Mouse (Mus musculus): ENCODE measurements around the gene Mapk7. TPM values are rescaled to one million over a fixed set of nuclear protein-coding genes. Genes with fewer than 3 reads are reported as not detected.
A peak's percentile ranks its signal among the peaks of the same experiment; 100 is the strongest.

Gene Mapk7
- 10 to 100 TPM; 41.2 to 41.8 TPM for total RNA-seq (2021)

DNA sequence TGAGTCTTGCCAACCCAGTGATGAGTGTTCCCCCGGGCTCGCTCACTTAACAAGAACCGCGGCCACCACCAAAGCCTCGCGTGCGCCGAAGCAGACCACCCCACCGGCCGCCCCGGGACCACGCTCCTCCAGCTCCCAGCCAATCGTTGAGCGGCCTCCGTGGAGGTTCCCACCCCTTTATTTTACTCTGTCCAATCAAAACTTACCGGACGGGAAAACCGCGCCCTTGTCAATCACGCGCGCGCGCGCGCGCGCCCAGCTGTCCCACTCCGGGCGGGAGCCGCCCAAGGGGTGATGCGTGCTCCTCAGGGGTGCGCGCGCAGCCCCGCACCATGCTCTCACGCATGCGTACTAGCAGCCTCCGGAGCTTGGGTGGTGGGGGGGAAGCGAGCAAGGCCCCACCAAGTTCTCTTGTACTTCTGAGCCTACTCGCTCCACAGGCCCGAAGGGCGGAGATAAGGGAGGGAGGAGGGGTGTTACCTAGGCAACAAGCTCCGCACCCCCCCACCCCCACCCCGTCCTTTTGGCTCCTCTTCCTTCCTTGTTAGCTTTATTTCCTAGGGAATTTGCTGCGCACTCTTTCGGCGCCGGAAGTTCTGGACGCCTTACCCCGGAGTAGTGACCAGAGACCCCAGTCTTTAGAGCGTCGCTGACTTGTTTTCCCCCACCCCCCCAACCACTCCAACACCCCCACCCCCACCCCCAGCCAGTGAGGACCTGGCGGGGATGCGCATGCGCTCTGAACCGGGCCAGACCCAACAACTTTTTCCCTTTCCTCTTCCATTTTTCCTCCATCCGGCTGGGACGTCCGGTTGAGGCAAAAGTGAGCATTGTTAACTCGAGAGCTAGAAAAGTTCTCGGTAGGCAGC lies at the start of gene Mapk7:
Gene Mapk7 (minus strand): TSS at position 278 of the 869 bp plus-strand sequence.
- DNase-seq (ENCODE audit: extremely low spot score in 1 of 2, low spot score in 2 of 2) = peak; percentile 96 to 98
- intact Hi-C loops (cut with DNase I) = loop anchor here (5.0 kb wide), 1 partner anchor 42 kb away; the partner anchor contains the start of gene Rnf112

DNA sequence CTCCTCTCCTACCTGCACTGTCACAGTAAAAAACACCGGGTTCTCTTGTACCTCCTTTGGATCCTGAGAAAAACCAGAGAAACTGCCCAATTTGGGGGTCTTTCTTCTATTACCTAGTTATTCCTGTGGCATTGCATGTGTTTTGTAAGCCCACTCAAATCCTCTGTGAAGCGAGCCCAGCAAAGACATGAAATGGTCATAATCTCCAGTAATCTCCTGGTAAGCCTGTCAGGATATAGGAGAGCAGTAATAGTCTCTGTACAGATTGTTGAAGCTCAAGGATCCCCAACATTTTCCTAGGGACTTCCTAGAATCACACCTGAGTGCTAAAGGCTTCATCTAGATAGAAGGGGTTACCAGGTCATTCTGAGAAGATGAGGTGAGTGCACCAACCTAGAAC lies 46.9 kb upstream of the Mapk7 start:
- intact Hi-C loops (cut with DNase I) = no loop called here
- no peak for DNase-seq (ENCODE audit: extremely low spot score in 1 of 2, low spot score in 2 of 2)

DNA sequence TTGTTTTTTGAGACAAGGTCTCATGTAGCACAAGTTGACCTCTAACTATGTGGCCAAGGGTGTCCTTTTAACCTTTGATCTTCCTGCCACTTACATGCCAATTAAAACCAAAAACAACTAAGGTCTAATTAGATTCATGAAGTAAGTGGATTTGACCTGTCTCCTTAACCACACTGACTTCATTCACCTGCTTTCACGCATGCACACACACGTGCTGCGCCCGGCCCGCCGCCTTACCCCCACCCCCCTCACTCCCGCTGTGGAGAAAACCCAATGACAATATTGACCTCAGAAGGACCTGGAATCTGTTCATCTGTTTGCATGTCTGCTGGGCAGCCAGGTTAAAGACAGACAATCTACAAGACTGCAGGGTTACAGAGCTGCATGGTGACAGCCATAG lies 46.4 kb upstream of the Mapk7 start:
- no peak for DNase-seq (ENCODE audit: extremely low spot score in 1 of 2, low spot score in 2 of 2)
- intact Hi-C loops (cut with DNase I) = no loop called here

DNA sequence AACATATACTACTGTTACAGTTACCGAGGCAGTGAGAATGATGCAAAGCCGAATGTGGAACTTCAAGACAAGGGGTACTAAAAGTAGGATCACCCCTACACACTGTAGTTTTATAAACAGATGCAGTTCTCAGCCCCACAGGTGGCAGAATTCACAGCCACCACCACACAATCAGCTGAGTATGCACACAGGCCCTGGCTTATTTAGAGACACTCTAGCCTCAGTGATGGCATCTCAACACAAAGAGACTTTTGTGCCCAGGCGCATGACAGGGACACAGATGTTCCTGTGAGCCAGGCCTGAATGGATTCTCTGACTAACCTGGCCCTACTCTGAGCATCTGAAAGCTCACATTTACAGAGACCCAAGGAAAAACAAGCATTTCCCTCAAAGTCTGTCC lies 43.2 kb upstream of the Mapk7 start:
- DNase-seq (ENCODE audit: extremely low spot score in 1 of 2, low spot score in 2 of 2) = peak in 1 of 2 experiments; percentile 48
- intact Hi-C loops (cut with DNase I) = no loop called here

DNA sequence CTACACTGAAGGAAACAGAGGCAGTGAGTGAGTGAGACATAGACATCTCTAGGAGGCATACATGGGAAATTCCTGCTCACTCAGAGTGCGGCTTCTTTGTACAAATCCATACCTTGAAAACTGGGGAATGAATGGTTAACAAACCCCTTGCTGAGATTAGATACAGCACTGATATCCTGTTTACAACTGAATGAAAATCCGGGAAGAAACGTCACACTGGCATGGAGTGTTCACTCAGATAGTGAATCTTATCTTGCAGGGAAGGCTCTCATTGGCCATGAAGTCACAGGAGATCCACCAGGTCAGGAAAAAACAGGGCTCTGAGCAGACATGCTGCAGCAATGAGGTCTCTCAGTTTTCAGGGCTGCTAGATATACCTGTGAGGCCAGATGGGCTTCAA lies 42.7 kb upstream of the Mapk7 start:
- DNase-seq (ENCODE audit: extremely low spot score in 1 of 2, low spot score in 2 of 2) = no peak
- intact Hi-C loops (cut with DNase I) = no loop called here

DNA sequence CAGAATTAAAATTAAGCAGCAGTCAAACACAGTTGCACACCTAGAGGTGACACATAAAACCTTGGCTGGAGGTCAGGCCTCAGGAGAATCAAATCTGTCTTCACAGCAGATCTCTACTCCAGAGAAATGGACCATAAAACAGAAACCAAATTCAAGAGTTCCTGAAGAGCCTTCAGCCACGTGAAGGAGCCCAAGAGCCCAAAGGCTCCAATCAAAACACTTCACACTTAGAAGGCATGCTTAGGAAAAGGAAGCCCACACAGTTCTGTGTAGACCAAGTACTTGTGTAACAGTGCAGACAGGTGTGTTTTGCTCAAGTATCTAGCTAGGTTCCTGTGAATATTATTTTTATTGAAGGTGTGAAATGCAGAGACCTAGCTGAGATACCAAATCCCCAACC lies 41.3 kb upstream of the Mapk7 start:
- intact Hi-C loops (cut with DNase I) = no loop called here
- no peak for DNase-seq (ENCODE audit: extremely low spot score in 1 of 2, low spot score in 2 of 2)

DNA sequence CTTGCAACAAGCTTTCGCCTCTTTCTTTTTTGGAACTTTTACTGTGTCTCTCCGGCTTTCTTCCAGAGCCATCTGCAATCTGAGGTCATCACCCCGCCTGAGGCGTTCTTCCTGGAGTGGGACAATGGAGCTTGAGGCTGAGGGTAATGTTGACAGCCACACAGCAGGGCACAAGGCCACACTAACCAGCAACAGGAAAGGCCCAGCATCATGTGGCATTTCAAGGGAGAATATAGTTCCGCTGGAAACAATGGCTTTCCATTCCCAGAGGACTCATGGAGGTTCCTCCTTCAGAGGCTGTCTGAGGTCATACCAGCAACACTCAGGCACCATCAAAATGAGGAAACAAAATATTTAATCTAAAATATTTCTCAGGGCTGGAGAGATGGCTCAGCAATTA lies 39.4 kb upstream of the Mapk7 start:
- intact Hi-C loops (cut with DNase I) = no loop called here

DNA sequence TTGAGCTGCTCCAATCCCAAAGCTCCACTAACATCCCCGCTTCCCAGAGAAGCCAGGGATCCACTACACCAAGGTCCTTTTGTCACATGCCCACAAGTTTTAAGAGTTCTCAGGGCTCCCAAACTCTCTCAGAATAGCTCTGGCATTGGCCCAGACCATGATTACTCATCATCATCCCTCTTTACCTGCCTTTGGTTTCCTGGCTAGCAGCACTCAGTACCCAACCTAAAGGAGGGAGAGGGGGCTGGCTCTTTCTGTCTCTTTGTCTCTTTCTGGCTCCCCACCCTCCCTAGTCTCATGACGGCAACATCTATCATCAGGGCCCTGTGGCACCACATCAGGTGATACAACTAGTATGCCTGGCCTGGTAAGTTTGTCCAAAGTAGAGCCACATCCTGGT lies 38.6 kb upstream of the Mapk7 start:
- no peak for DNase-seq (ENCODE audit: extremely low spot score in 1 of 2, low spot score in 2 of 2)
- intact Hi-C loops (cut with DNase I) = no loop called here

More for the DNA sequence above, 39.4 kb upstream of the Mapk7 start:
- peak in 1 of 2 experiments; percentile 82 for DNase-seq (ENCODE audit: extremely low spot score in 1 of 2, low spot score in 2 of 2)

DNA sequence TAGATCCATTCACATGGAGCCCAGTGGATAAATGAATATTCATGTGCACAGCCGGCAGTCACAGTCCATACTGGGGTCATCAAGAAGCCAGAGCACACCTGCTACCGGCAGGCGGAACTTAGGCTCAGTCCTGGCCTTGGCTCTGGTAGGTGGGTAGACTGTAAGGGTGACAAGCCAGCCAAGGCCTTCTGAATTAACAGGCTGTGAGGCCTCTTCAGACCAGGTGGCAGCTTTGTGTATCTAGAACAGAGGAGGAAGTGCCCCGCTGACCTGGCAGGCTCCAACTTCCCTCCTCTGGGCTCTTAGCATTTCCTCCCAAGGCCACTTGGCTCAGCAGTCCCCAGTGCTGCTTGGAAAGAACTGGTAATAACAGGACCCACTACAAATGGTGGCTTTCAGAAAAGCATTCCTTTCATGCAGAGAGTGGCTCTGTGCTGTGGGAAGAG lies 35.1 kb upstream of the Mapk7 start:
- peak; percentile 58 to 81 for DNase-seq (ENCODE audit: extremely low spot score in 1 of 2, low spot score in 2 of 2)
- intact Hi-C loops (cut with DNase I) = loop anchor here (2.0 kb wide), 1 partner anchor 50 kb away; the partner anchor contains the start of gene Epn2

DNA sequence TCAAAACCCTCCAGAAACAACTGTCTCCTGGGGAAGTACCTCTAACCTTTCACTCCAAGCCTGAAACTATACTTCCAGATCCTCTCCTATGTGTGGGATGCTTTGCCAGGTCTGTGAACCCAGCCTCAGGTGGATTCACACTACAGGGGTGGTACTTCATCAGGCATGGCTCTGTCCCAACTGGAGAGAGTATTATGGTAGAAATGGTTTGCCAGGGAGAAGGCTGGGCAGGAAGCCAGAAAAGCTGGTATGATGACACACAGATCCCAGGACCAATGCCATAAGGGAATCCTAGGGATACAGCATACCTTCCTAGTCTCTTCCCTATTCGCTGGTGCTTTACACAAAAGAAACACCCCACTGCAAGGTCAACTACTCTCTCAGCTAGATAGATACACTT lies 32.7 kb upstream of the Mapk7 start:
- intact Hi-C loops (cut with DNase I) = no loop called here
- DNase-seq (ENCODE audit: extremely low spot score in 1 of 2, low spot score in 2 of 2) = no peak

DNA sequence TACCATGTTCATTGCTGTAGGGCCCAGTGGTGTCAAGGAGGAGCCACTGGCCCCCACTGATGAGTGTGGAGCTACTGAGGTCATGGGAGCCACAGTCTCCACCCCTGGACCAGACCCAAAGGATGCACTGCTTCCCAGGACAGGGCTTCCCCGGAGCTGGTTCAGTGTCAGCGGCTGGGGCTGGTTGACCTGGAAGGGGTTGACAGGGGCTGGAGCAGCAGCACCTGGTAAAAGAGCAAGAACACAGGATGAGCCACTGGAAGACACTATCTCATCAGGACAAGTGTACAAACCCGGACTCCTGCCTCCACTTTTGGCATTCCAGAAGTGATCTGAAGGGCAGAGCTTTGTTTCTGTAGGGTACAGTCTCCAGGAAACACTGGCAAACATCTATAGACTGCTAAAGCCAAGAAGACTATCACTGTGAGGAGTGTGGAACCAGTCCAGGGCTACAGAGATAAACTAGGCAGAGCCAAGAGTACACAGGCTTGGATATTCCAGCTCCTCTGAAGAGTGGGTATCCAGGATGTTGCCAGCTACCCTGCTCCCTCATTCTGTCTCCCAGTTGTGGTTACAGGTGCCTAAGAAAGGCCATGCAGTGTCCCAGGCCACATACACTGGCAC lies 25.4 kb upstream of the Mapk7 start:
- no peak for DNase-seq (ENCODE audit: extremely low spot score in 1 of 2, low spot score in 2 of 2)
- intact Hi-C loops (cut with DNase I) = no loop called here

DNA sequence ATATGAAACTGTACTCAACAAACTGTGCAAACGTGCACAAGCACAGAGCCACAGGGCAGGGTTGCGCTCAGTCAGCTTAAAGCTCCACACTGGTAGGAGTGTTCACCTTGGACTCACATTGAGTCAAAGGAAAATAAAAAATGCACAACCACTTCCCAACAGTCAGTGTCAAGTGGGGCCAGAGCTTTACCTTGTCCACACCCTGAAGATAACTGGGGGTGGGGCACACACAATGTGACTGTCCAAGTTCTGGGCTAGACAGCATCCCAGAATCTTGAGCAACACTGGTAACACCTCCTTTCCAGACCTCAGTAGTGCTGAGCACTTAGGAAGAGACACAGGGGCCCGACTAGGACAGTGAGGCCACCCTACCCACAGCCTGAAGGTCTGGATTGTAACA lies 24.7 kb upstream of the Mapk7 start:
- intact Hi-C loops (cut with DNase I) = no loop called here
- no peak for DNase-seq (ENCODE audit: extremely low spot score in 1 of 2, low spot score in 2 of 2)

DNA sequence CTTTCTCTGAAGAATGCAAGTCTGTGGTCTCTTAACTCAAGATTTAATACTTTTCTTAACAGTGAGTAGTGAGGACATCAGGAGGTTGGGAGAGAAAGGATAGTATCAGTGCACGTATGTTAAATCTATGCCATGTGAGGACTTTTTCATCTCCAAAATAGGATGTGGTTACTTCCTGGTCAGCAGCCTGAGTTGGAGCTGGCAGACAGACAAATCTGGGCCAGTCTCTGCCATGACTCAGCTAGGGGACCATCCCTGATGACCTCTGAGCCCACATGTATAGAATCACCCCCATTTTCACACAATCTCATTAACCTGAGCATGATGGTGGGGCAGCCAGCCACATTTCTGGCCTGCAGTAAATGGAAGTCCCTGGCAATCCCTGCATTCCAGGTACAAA lies 23.8 kb upstream of the Mapk7 start:
- intact Hi-C loops (cut with DNase I) = no loop called here

DNA sequence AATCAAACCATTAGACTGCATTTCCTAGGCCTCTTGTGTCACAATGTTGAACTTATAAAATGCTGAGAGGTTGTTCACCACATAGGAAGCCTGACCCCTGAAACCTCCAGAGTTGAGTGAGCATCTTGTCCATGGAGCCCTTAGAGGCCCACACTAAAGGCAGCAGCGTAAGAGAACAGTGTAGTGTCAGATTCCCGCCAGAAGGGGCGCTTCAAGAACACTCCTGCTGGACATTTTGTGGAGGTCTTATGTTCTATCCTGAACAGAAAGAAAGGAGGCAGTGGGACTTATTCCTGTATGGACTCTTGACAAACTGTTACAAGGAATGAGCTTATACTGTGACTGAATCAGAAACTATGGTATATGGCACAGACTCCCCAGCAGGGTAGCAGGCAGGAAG lies 20.7 kb upstream of the Mapk7 start:
- DNase-seq (ENCODE audit: extremely low spot score in 1 of 2, low spot score in 2 of 2) = no peak
- intact Hi-C loops (cut with DNase I) = loop anchor here (5.0 kb wide), 2 partner anchors 62 to 202 kb away; partner anchors contain the start of gene Epn2

More for the DNA sequence above, 23.8 kb upstream of the Mapk7 start:
- no peak for DNase-seq (ENCODE audit: extremely low spot score in 1 of 2, low spot score in 2 of 2)

DNA sequence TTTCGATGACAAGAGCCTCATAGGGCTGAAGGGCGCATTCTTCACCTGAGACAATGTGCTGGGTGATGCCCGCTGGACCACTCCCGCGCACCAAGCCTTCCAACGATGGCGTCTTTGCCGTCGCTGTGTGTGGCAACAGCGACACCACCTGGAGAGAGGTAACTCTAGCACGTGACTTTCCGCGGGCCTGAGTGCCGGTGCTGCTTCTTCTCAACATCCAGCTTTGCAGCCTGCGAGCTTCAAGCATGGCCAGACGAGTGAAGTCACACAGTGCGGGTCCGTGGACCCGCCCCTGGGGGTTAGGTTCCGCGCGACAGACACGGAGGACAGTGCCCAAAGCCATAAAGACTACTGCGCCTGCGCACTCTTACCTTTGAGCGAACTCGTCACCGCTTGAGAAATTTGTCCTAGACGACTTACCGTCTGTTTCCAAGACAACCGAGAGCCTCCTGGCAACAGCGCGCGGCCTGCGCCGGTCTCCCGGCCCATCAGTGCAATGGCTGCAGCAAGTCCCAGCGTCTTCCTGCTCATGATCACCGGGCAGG lies 10.6 kb upstream of the Mapk7 start, which contains the start of gene B9d1:
Gene B9d1 (plus strand): TSS at position 432 of the 545 bp plus-strand sequence.
- DNase-seq (ENCODE audit: extremely low spot score in 1 of 2, low spot score in 2 of 2) = peak; percentile 95 to 97
- intact Hi-C loops (cut with DNase I) = loop anchor here (5.0 to 10.0 kb wide), 3 partner anchors 87 to 320 kb away; no protein-coding TSS in a partner anchor

DNA sequence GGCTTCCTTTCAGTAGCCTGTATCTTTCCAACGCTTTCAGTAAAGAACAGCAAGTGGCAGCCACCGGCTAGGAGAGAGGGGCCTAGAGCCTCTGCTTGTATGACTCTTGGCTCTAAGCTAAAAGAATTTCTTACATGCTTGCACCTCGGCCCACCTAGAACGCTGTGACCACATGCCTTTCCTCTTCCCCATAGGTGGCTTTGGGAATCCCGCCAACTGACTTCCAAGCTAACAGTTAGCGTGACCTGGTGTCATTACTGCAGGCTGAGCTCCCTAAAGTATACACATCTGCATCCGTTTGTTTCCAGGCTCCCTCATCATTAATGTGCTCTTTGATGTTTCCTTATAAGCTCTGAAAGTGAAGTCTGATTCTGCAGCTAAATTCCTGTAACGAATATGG lies 9.7 kb upstream of the Mapk7 start:
- intact Hi-C loops (cut with DNase I) = loop anchor here (5.0 to 10.0 kb wide), 2 partner anchors 87 to 319 kb away; no protein-coding TSS in a partner anchor
- DNase-seq (ENCODE audit: extremely low spot score in 1 of 2, low spot score in 2 of 2) = no peak

DNA sequence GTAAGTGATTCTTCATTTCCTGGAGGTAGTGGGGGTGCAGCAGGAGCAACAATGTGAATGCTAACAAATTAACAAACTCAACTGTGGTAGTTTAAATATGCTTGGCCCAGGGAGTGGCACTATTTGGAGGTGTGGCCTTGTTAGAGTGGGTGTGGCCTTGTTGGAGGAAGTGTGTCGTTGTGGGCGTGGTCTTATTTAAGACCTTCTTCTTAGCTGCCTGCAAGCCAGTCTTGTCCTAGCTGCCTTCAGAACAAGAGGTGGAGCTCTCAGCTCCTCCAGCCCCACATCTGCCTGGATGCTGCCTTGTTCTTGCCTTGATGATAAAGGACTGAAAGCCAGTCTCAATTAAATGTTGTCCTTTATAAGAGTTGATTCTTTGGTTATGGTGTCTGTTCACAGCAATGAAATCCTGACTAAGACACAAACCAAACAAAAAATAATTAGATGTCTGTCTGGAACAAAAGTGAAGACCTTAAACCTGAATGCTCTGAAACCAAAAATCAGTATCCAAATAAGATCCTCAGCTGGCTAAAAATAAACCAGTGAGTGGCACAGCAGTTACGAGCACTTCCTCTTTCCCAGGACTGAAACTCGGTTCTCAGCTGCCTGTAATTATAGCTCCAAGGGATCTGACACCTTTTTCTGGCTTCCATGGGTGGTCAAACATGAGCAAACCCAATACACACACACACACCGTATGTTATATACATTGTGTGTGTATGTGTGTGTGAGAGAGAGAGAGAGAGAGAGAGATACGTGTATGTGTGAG lies 4.7 kb upstream of the Mapk7 start:
- no peak for DNase-seq (ENCODE audit: extremely low spot score in 1 of 2, low spot score in 2 of 2)
- intact Hi-C loops (cut with DNase I) = no loop called here

DNA sequence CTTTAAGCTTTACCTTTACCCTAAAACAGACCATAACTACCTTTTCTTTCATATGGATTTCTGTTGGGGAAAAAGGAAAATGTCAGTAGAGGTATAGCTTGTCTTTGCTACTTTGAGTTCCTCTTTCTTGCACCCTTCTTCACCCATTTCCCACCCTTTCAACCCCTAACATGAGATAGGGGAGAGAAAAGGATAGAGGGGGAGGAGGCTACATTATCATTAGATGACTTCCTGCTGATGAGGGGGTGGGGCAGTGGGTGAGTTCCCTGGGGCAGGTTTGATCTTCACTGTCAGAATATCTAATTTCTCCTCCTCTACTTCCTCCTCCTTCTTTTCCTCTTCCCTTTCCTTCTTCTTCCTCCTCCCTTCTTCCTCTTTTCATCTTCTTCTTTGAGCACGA lies 3.3 kb upstream of the Mapk7 start:
- no peak for DNase-seq (ENCODE audit: extremely low spot score in 1 of 2, low spot score in 2 of 2)
- intact Hi-C loops (cut with DNase I) = no loop called here

DNA sequence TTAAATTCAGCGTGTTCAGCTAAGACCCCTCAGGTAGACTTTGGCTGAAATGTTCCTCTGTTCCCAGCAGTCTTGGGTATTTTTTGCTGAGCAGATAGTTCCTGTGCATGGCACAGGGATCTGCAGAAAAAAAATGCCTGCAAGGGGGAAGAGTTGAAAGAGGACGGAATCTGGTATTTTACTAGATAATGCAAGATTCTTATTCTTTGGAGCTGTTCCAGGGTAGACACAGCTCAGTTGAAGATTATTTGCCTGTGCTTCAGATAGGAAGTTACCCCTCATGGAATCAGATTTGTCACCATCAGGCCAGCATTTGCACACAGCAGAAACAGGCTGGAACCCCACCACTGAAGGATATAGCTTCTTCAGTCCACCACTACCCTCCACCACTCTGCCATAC lies 1.3 kb upstream of the Mapk7 start:
- no peak for DNase-seq (ENCODE audit: extremely low spot score in 1 of 2, low spot score in 2 of 2)
- intact Hi-C loops (cut with DNase I) = no loop called here
